Mouse (Mus musculus): ENCODE data around the gene Krtap19-4. TPM values are rescaled to one million over a fixed set of nuclear protein-coding genes. Genes with fewer than 3 reads are reported as not detected.

Krtap19-4 gene
- polyA plus RNA-seq, 1 experiment: not detected

DNA sequence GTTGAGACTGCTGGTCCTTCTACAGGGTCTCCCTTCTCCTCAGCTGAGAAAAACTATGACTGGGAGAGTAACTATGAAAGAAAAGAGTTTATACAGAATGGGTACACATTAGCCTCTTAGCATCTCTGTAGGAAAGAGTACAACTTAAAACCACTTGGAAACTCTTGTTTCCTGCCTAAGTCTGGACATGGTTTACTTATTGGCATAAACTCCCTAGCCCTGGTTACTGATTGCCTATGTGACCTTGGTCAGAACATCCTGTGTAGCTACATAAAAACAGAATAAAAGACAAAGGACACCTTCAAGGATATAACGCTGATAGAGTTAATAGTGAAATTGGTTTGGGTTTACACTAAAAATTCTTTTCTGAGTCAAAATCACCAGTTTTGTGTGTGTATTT lies 37.5 kb downstream of the Krtap19-4 start:
- Histone ChIP-seq H3K27ac (ENCODE audit: insufficient read depth, low read length) (no peak overlapping the region), H3K4me1 (ENCODE audit: control insufficient read depth, insufficient read depth, low read length) (no peaks in the 10 kb centered on the region), H3K4me3 (ENCODE audit: insufficient read depth, low read length) (no peak overlapping the region)
- TF ChIP-seq CTCF (IDR thresholded peaks at IDR 0.05; ENCODE audit: extremely low read depth, insufficient read depth, low read length): no peak
- TF ChIP-seq POLR2A (IDR thresholded peaks at IDR 0.05; ENCODE audit: extremely low read depth, insufficient read depth, low read length): no peak

Other genes starting within 250 kb of the Krtap19-4 start
- gene Krtap26-1, start 237.3 kb downstream of the Krtap19-4 start, polyA plus RNA-seq (2012; rRNA removed): not detected in 2 replicates
- not detected in 2 replicates for gene Krtap27-1, start 213.4 kb downstream of the Krtap19-4 start, polyA plus RNA-seq (2012; rRNA removed)
- gene 2310061N02Rik, start 177.1 kb downstream of the Krtap19-4 start, polyA plus RNA-seq (2012; rRNA removed): not detected in 2 replicates
- not detected in 2 replicates for gene Krtap13-1, start 156.2 kb downstream of the Krtap19-4 start, polyA plus RNA-seq (2012; rRNA removed)
- not detected in 2 replicates for gene Krtap13, start 133.5 kb downstream of the Krtap19-4 start, polyA plus RNA-seq (2012; rRNA removed)
- gene 2310034C09Rik, start 126.2 kb downstream of the Krtap19-4 start, polyA plus RNA-seq (2012; rRNA removed): not detected in 2 replicates
- not detected in 2 replicates for gene 2310057N15Rik, start 110.9 kb downstream of the Krtap19-4 start, polyA plus RNA-seq (2012; rRNA removed)
- gene Gm5965, start 107.2 kb downstream of the Krtap19-4 start, polyA plus RNA-seq (2012; rRNA removed): not detected in 2 replicates
- not detected in 2 replicates for gene Gm20741, start 72.9 kb downstream of the Krtap19-4 start, polyA plus RNA-seq (2012; rRNA removed)
- gene Krtap15, start 64.9 kb downstream of the Krtap19-4 start, polyA plus RNA-seq (2012; rRNA removed): not detected in 2 replicates
- gene Krtap14, start 58.9 kb downstream of the Krtap19-4 start, polyA plus RNA-seq (2012; rRNA removed): not detected in 2 replicates
- not detected in 2 replicates for gene Krtap19-1, start 15.7 kb downstream of the Krtap19-4 start, polyA plus RNA-seq (2012; rRNA removed)
- gene Krtap19-2, start 10.8 kb downstream of the Krtap19-4 start, polyA plus RNA-seq (2012; rRNA removed): not detected in 2 replicates
- gene Krtap19-3, start 7.1 kb downstream of the Krtap19-4 start, polyA plus RNA-seq (2012; rRNA removed): not detected in 2 replicates
- gene Krtap19-5, start 11.4 kb upstream of the Krtap19-4 start, polyA plus RNA-seq (2012; rRNA removed): not detected in 2 replicates
- gene Krtap19-9b, start 47.2 kb upstream of the Krtap19-4 start, polyA plus RNA-seq (2012; rRNA removed): not detected in 2 replicates
- not detected in 2 replicates for gene Krtap16-3, start 77.8 kb upstream of the Krtap19-4 start, polyA plus RNA-seq (2012; rRNA removed)
- not detected in 2 replicates for gene Krtap22-2, start 125.7 kb upstream of the Krtap19-4 start, polyA plus RNA-seq (2012; rRNA removed)
- not detected in 2 replicates for gene Gm10229, start 130.2 kb upstream of the Krtap19-4 start, polyA plus RNA-seq (2012; rRNA removed)
- gene Krtap6-1, start 146.6 kb upstream of the Krtap19-4 start, polyA plus RNA-seq (2012; rRNA removed): not detected in 2 replicates
- not detected in 2 replicates for gene Gm10228, start 156.4 kb upstream of the Krtap19-4 start, polyA plus RNA-seq (2012; rRNA removed)
- not detected in 2 replicates for gene Krtap6-5, start 162.8 kb upstream of the Krtap19-4 start, polyA plus RNA-seq (2012; rRNA removed)
- gene 1110025L11Rik, start 178.9 kb upstream of the Krtap19-4 start, polyA plus RNA-seq (2012; rRNA removed): not detected in 2 replicates
- not detected in 2 replicates for gene Krtap6-3, start 198.9 kb upstream of the Krtap19-4 start, polyA plus RNA-seq (2012; rRNA removed)

Data from cortical plate, adult 2 months (tissue).